ENCODE assay signal across 8 mouse cellular contexts in genomic region chr8:45410146-45410880, GRCm38 (mm10). TPM values are rescaled to one million over a fixed set of nuclear protein-coding genes. Genes with fewer than 3 reads are reported as not detected.
DNase-seq lines count a peak whose midpoint lies in the region; ATAC-seq and TF ChIP-seq lines count a peak whose summit lies in the region.

No protein-coding gene starts in this region.

- H3K9ac ChIP-seq in hindbrain, embryonic 16.5 days (ENCODE audit: low read depth, low read length), result peak overlapping the region; percentile 50

- TF ChIP-seq CTCF in Patski (IDR thresholded peaks at IDR 0.05), result peak; percentile 41
- peak; percentile 53 for TF ChIP-seq CTCF in gastrocnemius, adult 2 months (IDR thresholded peaks at IDR 0.05)

- ATAC-seq in Patski, result peak; percentile 78
- ATAC-seq in hindbrain, embryonic 16.5 days, result peak; percentile 94

- CTCF ChIA-PET in Patski (lab: Charles Lee), result no interaction called here

- H3K27ac ChIP-seq in gastrocnemius, adult 2 months, result peak overlapping the region; percentile 89
- peak overlapping the region; percentile 48; the same call in 1 of the 2 replicates for H3K27ac ChIP-seq in hindbrain, embryonic 16.5 days (ENCODE audit: low read depth, low read length)
- H3K27ac ChIP-seq in macrophage, result peak overlapping the region; percentile 71

- H3K4me1 ChIP-seq in hindbrain, embryonic 16.5 days (ENCODE audit: control insufficient read depth, insufficient read depth, low read depth, low read length), result no peaks in the 10 kb centered on the region

- H3K36me3 ChIP-seq in hindbrain, embryonic 16.5 days (ENCODE audit: control insufficient read depth, insufficient read depth, low read length), result no peaks in the 10 kb centered on the region
- H3K36me3 ChIP-seq in macrophage (ENCODE audit: inconsistent target), result no peaks in the 10 kb centered on the region

- peak overlapping the region; percentile 60 for H3K4me2 ChIP-seq in hindbrain, embryonic 16.5 days (ENCODE audit: low read length)

- POLR2A ChIA-PET in Patski (lab: Charles Lee), result no interaction called here

- intact Hi-C loops in gastrocnemius, adult 2 months (cut with DNase I), result no loop called here

- DNase-seq in Patski (ENCODE audit: low read depth, low spot score), result no peak
- peak; percentile 61 to 74 for DNase-seq in cerebellum, postnatal 10 days
- DNase-seq in gastrocnemius, adult 2 months, result peak; percentile 74
- DNase-seq in layer of hippocampus, postnatal 36 days, result peak; percentile 29 to 34
- DNase-seq in right cerebral cortex, adult 18-20 months, result peak; percentile 14
- peak; percentile 69 for DNase-seq in yolk sac, embryonic 10.5 days (ENCODE audit: low spot score)

- peak overlapping the region; percentile 80 for H3K4me3 ChIP-seq in gastrocnemius, adult 2 months
- peak overlapping the region; percentile 30 for H3K4me3 ChIP-seq in hindbrain, embryonic 16.5 days (ENCODE audit: low read length)
- H3K4me3 ChIP-seq in macrophage (ENCODE audit: inconsistent target), result peak overlapping the region; percentile 62

- no peaks in the 10 kb centered on the region for H3K27me3 ChIP-seq in Patski
- no peaks in the 10 kb centered on the region for H3K27me3 ChIP-seq in hindbrain, embryonic 16.5 days (replicated peaks; ENCODE audit: control insufficient read depth, insufficient read depth, low read length)

- 9% methylated on average over 18 of the region's 18 CpGs for WGBS in hindbrain, embryonic 16.5 days
- 7% methylated on average over 18 of the region's 18 CpGs for WGBS in macrophage (ENCODE audit: missing documents)

- H3K79me2 ChIP-seq in macrophage (ENCODE audit: inconsistent target), result no peaks in the 10 kb centered on the region; the same call in 1 of the 2 replicates

- in situ Hi-C loops in Patski (cut with MboI; ENCODE audit: low pct_unique_long_range_greater_than_20kb), result no loop called here

- no peaks in the 10 kb centered on the region for H3K9me3 ChIP-seq in hindbrain, embryonic 16.5 days (ENCODE audit: control insufficient read depth, low read length)

RNA-seq across cellular contexts. Expression of gene Tlr3, which starts 0.6 kb away (rescaled TPM):
- polyA plus RNA-seq in Patski (2021), result 4.9 TPM
- 1 to 10 TPM in 1 of 2 experiments, under 1 TPM in 1; 0.99 to 1.8 TPM for total RNA-seq in gastrocnemius, adult 2 months (2021)
- polyA plus RNA-seq in hindbrain, embryonic 16.5 days (2015; fragmentation: Nextera tagmentation; extraction: Ambion mirVana), result 0.80 and 1.4 TPM in 2 replicates
- 1 to 10 TPM; 7.5 to 8.3 TPM for total RNA-seq in layer of hippocampus, postnatal 36 days (2021)
- total RNA-seq in macrophage (2018; cell fraction: chromatin; rRNA removed), result 10 to 100 TPM in 19 of 26 experiments, 1 to 10 TPM in 7; 2.0 to 62.1 (median 23.6) TPM
- total RNA-seq in macrophage (2018; cell fraction: cytosol; rRNA removed), result 10 to 100 TPM; 12.2 to 98.3 (median 36.8) TPM
- total RNA-seq in macrophage (2018; cell fraction: nucleus; rRNA removed), result 100 to 1,000 TPM in 4 of 26 experiments, 10 to 100 TPM in 21, 1 to 10 TPM in 1; 9.9 to 115 (median 59.6) TPM
- polyA plus RNA-seq in macrophage (2018), result 16.6 to 22.8 TPM (median 18.9 TPM) in 3 replicates

RNA-seq across cellular contexts. Expression of gene Fam149a, which starts 28.2 kb away (rescaled TPM):
- polyA plus RNA-seq in Patski (2021), result 53.1 TPM
- total RNA-seq in gastrocnemius, adult 2 months (2021), result 1 to 10 TPM; 1.8 to 2.8 TPM
- polyA plus RNA-seq in hindbrain, embryonic 16.5 days (2015; fragmentation: Nextera tagmentation; extraction: Ambion mirVana), result 14.2 and 15.7 TPM in 2 replicates
- 10 to 100 TPM; 12.0 to 12.9 TPM for total RNA-seq in layer of hippocampus, postnatal 36 days (2021)
- total RNA-seq in macrophage (2018; cell fraction: chromatin; rRNA removed), result 1 to 10 TPM in 1 of 26 experiments, under 1 TPM in 16, not detected in 9; 0.16 to 2.1 (median 0.34) TPM
- 1 to 10 TPM in 21 of 26 experiments, under 1 TPM in 5; 0.74 to 1.5 (median 1.1) TPM for total RNA-seq in macrophage (2018; cell fraction: cytosol; rRNA removed)
- 1 to 10 TPM in 1 of 26 experiments, under 1 TPM in 24, not detected in 1; 0.24 to 1.8 (median 0.48) TPM for total RNA-seq in macrophage (2018; cell fraction: nucleus; rRNA removed)
- polyA plus RNA-seq in macrophage (2018), result 0.52 to 2.2 TPM (median 1.2 TPM) in 3 replicates

Comparison
In these comparisons a context has a peak if more than half of its experiments do, and no peak if none do; other contexts are left out.
1. H3K4me3 ChIP-seq: peak in every context shown above with its lines; median percentile 80 in gastrocnemius, adult 2 months; 62 in macrophage; 30 in hindbrain, embryonic 16.5 days.